In the genomic region with DNA sequence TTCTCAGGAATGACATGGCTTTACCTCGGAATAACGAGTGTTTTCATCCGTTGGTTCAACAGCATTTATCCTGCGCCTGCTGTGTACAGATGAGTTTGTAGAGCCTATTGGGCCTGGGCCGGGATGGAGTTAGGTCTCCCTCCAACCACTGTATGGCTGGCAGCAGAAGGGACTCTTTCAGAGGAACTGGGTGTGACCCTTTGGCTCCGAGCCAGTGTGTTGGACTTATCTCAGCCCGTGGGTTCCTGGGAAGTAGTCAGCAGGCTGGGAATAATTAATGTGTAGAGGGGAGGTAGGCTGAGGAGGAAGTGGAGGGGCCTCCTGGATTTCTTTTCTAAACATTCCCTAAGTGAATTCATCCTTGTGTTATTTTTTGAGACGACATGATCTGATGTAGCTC, we compare ENCODE assay signal across 9 mouse cellular contexts.
DNase-seq lines count a peak whose midpoint lies in the region; ATAC-seq and TF ChIP-seq lines count a peak whose summit lies in the region.
"Had no signal": no experiment of that assay in that cellular context is flagged by ENCODE, and none has a peak within 500 bp of the region (broad histone marks: within the 10 kb centered on the region; RNA-seq: fewer than 3 reads in every experiment).

No protein-coding gene starts in this region.

- no peaks in the 10 kb centered on the region for H3K36me3 ChIP-seq in hindbrain, embryonic 12.5 days
- no peaks in the 10 kb centered on the region for H3K36me3 ChIP-seq in hindbrain, embryonic 11.5 days (ENCODE audit: control insufficient read depth, insufficient read depth, low read length)
- H3K36me3 ChIP-seq in embryonic facial prominence, embryonic 10.5 days (replicated peaks), result peaks cover 23% of the 10 kb centered on the region
- no peaks in the 10 kb centered on the region; the same call in 1 of the 2 replicates for H3K36me3 ChIP-seq in heart, postnatal 0 days (replicated peaks; ENCODE audit: control insufficient read depth, insufficient read depth, low read length)

- peak overlapping the region; percentile 44 for H3K27ac ChIP-seq in hindbrain, embryonic 12.5 days
- H3K27ac ChIP-seq in hindbrain, embryonic 11.5 days (ENCODE audit: low read depth, low read length), result no peak overlapping the region
- H3K27ac ChIP-seq in embryonic facial prominence, embryonic 10.5 days (replicated peaks), result 0 out of 2 replicates have a peak overlapping the region, but pooled peaks have one; percentile 49
- H3K27ac ChIP-seq in heart, postnatal 0 days (ENCODE audit: low read depth), result no peak overlapping the region
- H3K27ac ChIP-seq: liver, embryonic 14.5 days had no signal

- DNase-seq in hindbrain, embryonic 11.5 days (ENCODE audit: low spot score), result no peak
- peak; percentile 45 for DNase-seq in embryonic facial prominence, embryonic 10.5 days (ENCODE audit: low spot score)
- DNase-seq in heart, postnatal 0 days (ENCODE audit: low spot score), result peak; percentile 78
- DNase-seq in lung, adult 2 months, result peak; percentile 49
- no peak for DNase-seq in cerebellum, adult 9-11 months
- DNase-seq in B cell, adult 2 months, result no peak
- no peak for DNase-seq in layer of hippocampus, postnatal 10 days (ENCODE audit: low spot score in 2 of 2)

- no peak for TF ChIP-seq CTCF in heart, postnatal 0 days (IDR thresholded peaks at IDR 0.05; ENCODE audit: low read depth)
- no peak for TF ChIP-seq CTCF in lung, adult 2 months (IDR thresholded peaks at IDR 0.05; ENCODE audit: insufficient read depth, low read length)

- TF ChIP-seq POLR2A in lung, adult 2 months (IDR thresholded peaks at IDR 0.05; ENCODE audit: borderline replicate concordance, extremely low read depth, low read depth, low read length), result no peak

- H3K4me3 ChIP-seq in hindbrain, embryonic 12.5 days, result no peak overlapping the region
- H3K4me3 ChIP-seq in hindbrain, embryonic 11.5 days (ENCODE audit: low read depth, low read length), result no peak overlapping the region
- no peak overlapping the region for H3K4me3 ChIP-seq in embryonic facial prominence, embryonic 10.5 days
- no peak overlapping the region for H3K4me3 ChIP-seq in heart, postnatal 0 days (ENCODE audit: low read depth, low read length)
- H3K4me3 ChIP-seq in lung, adult 2 months (replicated peaks; ENCODE audit: extremely low read depth, low read depth, low read length), result no peak overlapping the region

- no peak for ATAC-seq in hindbrain, embryonic 12.5 days (ENCODE audit: low FRiP score)
- ATAC-seq in hindbrain, embryonic 11.5 days (ENCODE audit: low FRiP score), result no peak
- ATAC-seq in heart, postnatal 0 days (ENCODE audit: insufficient read depth, low read depth), result peak; percentile 76

- H3K4me2 ChIP-seq in hindbrain, embryonic 12.5 days (replicated peaks), result no peak overlapping the region
- no peak overlapping the region for H3K4me2 ChIP-seq in hindbrain, embryonic 11.5 days (replicated peaks; ENCODE audit: low read depth, low read length)
- H3K4me2 ChIP-seq in heart, postnatal 0 days (ENCODE audit: low read depth, low read length), result no peak overlapping the region

- H3K9ac ChIP-seq in hindbrain, embryonic 12.5 days, result no peak overlapping the region
- H3K9ac ChIP-seq in hindbrain, embryonic 11.5 days (ENCODE audit: low read depth, low read length), result no peak overlapping the region
- H3K9ac ChIP-seq in heart, postnatal 0 days (replicated peaks; ENCODE audit: low read depth, low read length), result no peak overlapping the region
- H3K9ac ChIP-seq: liver, embryonic 14.5 days had no signal

- peaks cover 42% of the 10 kb centered on the region for H3K4me1 ChIP-seq in hindbrain, embryonic 12.5 days
- 0 out of 2 replicates have a peak, but pooled peaks cover 2% of the 10 kb centered on the region for H3K4me1 ChIP-seq in hindbrain, embryonic 11.5 days (replicated peaks; ENCODE audit: control insufficient read depth, insufficient read depth, low read length)
- peaks cover 53% of the 10 kb centered on the region for H3K4me1 ChIP-seq in embryonic facial prominence, embryonic 10.5 days
- H3K4me1 ChIP-seq in heart, postnatal 0 days (ENCODE audit: control insufficient read depth, insufficient read depth), result peaks cover 20% of the 10 kb centered on the region
- H3K4me1 ChIP-seq in lung, adult 2 months (ENCODE audit: control insufficient read depth, insufficient read depth, low read length), result no peaks in the 10 kb centered on the region

- no peaks in the 10 kb centered on the region for H3K9me3 ChIP-seq in hindbrain, embryonic 12.5 days (replicated peaks)
- no peaks in the 10 kb centered on the region for H3K9me3 ChIP-seq in hindbrain, embryonic 11.5 days (ENCODE audit: control insufficient read depth, low read length)
- H3K9me3 ChIP-seq in embryonic facial prominence, embryonic 10.5 days, result no peaks in the 10 kb centered on the region
- no peaks in the 10 kb centered on the region for H3K9me3 ChIP-seq in heart, postnatal 0 days (replicated peaks; ENCODE audit: control insufficient read depth, low read length)

- TF ChIP-seq EP300 in heart, postnatal 0 days (IDR thresholded peaks at IDR 0.05; ENCODE audit: low read depth), result no peak

- no peaks in the 10 kb centered on the region for H3K27me3 ChIP-seq in hindbrain, embryonic 12.5 days
- no peaks in the 10 kb centered on the region for H3K27me3 ChIP-seq in hindbrain, embryonic 11.5 days (ENCODE audit: control insufficient read depth, insufficient read depth, low read length)
- H3K27me3 ChIP-seq in embryonic facial prominence, embryonic 10.5 days (replicated peaks; ENCODE audit: low read depth, poor library complexity, severe bottlenecking), result no peaks in the 10 kb centered on the region
- no peaks in the 10 kb centered on the region for H3K27me3 ChIP-seq in heart, postnatal 0 days (ENCODE audit: control insufficient read depth, insufficient read depth, low read length)

- 66% methylated on average over 8 of the region's 8 CpGs for WGBS in hindbrain, embryonic 12.5 days
- 79% methylated on average over 8 of the region's 8 CpGs for WGBS in hindbrain, embryonic 11.5 days
- 67% methylated on average over 8 of the region's 8 CpGs for WGBS in embryonic facial prominence, embryonic 10.5 days
- WGBS in heart, postnatal 0 days, result 30% methylated on average over 8 of the region's 8 CpGs
- 26% methylated on average over 8 of the region's 8 CpGs for WGBS in lung, adult 2 months

Comparison
In these comparisons a context has a peak if more than half of its experiments do, and no peak if none do; other contexts are left out.
1. H3K27ac ChIP-seq: peak in hindbrain, embryonic 12.5 days (single experiment) and embryonic facial prominence, embryonic 10.5 days (single experiment); none in hindbrain, embryonic 11.5 days (single experiment) and heart, postnatal 0 days (single experiment).
2. DNase-seq: peak in embryonic facial prominence, embryonic 10.5 days (single experiment), heart, postnatal 0 days (single experiment) and lung, adult 2 months (single experiment); none in hindbrain, embryonic 11.5 days (single experiment), cerebellum, adult 9-11 months (single experiment), B cell, adult 2 months (0 of 2) and layer of hippocampus, postnatal 10 days (0 of 2).